Mouse (Mus musculus) right cerebral cortex, adult 18-20 months (tissue): ENCODE results near the gene Ankrd24.
"Not testable (repeated sequence)": the region's sequence is repeated elsewhere in the genome, so short reads cannot be mapped to it uniquely, and the experiment has no call there.

Experiments
- DNase-seq: peaks from one replicate; pipeline ENCODE4 v3.0.0; 2022; ENCODE audit warnings: mixed read lengths

The Ankrd24 gene

GRCm38 (mm10) chr10:81605974-81606751, 22.2 kb upstream of the Ankrd24 start, which contains the start of gene BC025920:
BC025920 (plus strand) TSS chr10:81606270.
- DNase-seq, result peak; percentile 97

- DNase-seq, result no peak
Observed at GRCm38 (mm10) chr10:81608308-81608707, 20.0 kb upstream of the Ankrd24 start.

- no peak for DNase-seq
Observed at GRCm38 (mm10) chr10:81612779-81613178, 15.6 kb upstream of the Ankrd24 start.

GRCm38 (mm10) chr10:81615486-81615885, 12.9 kb upstream of the Ankrd24 start:
- no peak for DNase-seq

GRCm38 (mm10) chr10:81619976-81620375, 8.4 kb upstream of the Ankrd24 start:
- no peak for DNase-seq

- no peak for DNase-seq
Observed at GRCm38 (mm10) chr10:81620786-81621185, 7.6 kb upstream of the Ankrd24 start.

- DNase-seq, result no peak
Observed at GRCm38 (mm10) chr10:81623441-81623840, 4.9 kb upstream of the Ankrd24 start.

GRCm38 (mm10) chr10:81626101-81626993, 2.0 kb upstream of the Ankrd24 start:
- DNase-seq, result no peak

GRCm38 (mm10) chr10:81626994-81627835, 1.1 kb upstream of the Ankrd24 start, which contains the start of gene Sirt6:
Sirt6 (minus strand) TSS chr10:81627797.
- peak; percentile 96 for DNase-seq

- DNase-seq, result no peak
Observed at GRCm38 (mm10) chr10:81627836-81628220, 512 bp upstream of the Ankrd24 start.

- DNase-seq, result peak; percentile 91
Observed at GRCm38 (mm10) chr10:81633253-81634099, 5.1 kb downstream of the Ankrd24 start.

GRCm38 (mm10) chr10:81636338-81636737, 8.0 kb downstream of the Ankrd24 start:
- no peak for DNase-seq

- no peak for DNase-seq
Observed at GRCm38 (mm10) chr10:81638101-81638500, 9.8 kb downstream of the Ankrd24 start.

GRCm38 (mm10) chr10:81640825-81641224, 12.5 kb downstream of the Ankrd24 start:
- not testable (repeated sequence) for DNase-seq

- DNase-seq, result no peak
Observed at GRCm38 (mm10) chr10:81641566-81641965, 13.2 kb downstream of the Ankrd24 start.

GRCm38 (mm10) chr10:81641978-81642647, 13.8 kb downstream of the Ankrd24 start:
- DNase-seq, result no peak

GRCm38 (mm10) chr10:81642648-81643448, 14.5 kb downstream of the Ankrd24 start:
- DNase-seq, result no peak

- peak; percentile 97 for DNase-seq
Observed at GRCm38 (mm10) chr10:81643449-81644055, 15.2 kb downstream of the Ankrd24 start.

GRCm38 (mm10) chr10:81644162-81644561, 15.8 kb downstream of the Ankrd24 start:
- DNase-seq, result no peak

GRCm38 (mm10) chr10:81644716-81645115, 16.4 kb downstream of the Ankrd24 start:
- no peak for DNase-seq
